Mouse (Mus musculus): ENCODE data around the gene Ins1.

Ins1 gene

DNA sequence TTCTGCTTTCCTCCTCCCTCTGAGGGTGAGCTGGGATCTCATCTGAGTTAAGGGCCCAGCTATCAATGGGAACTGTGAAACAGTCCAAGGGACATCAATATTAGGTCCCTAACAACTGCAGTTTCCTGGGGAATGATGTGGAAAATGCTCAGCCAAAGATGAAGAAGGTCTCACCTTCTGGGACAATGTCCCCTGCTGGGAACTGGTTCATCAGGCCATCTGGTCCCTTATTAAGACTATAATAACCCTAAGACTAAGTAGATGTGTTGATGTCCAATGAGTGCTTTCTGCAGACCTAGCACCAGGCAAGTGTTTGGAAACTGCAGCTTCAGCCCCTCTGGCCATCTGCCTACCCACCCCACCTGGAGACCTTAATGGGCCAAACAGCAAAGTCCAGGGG, at the start of gene Ins1:
TSS of gene Ins1 (plus strand) at position 301 of the 400 bp plus-strand sequence.
- no peak for DNase-seq (ENCODE audit: extremely low read depth, insufficient read length, low spot score)

Measured in 3134 (cell line).